Mouse (Mus musculus): Measurements from ENCODE around the gene Nrip3. TPM values are rescaled to one million over a fixed set of nuclear protein-coding genes. Genes with fewer than 3 reads are reported as not detected.
A peak's percentile ranks its signal among the peaks of the same experiment; 100 is the strongest.

The Nrip3 gene
- polyA plus RNA-seq, 1 experiment from 2014 or later, result 0.82 TPM

DNA sequence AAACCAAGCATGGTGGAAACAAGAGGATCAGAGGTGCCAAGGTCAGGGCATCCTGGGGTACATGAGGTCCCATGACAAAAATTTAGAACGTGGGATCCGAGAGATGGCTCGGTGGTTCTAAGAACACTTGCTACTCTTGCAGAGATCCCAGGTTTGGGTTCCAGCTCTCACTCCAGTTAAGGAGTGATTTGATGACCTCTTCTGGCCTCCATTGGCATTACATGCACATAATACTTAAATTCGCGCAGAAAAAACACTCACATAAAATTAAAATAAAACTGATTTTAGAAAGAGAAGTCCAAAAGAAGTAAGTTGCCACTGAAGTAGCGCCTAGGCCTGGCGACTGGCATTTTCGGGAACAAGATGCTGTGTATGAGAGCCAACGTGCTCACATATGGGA lies 62.5 kb downstream of the Nrip3 start:
- ATAC-seq (ENCODE audit: insufficient number of reproducible peaks, insufficient read depth, low FRiP score, low read depth), result no peak
- Histone ChIP-seq H3K4me3 (ENCODE audit: control insufficient read depth in 1 of 2, insufficient read depth in 1 of 2, low read depth in 1 of 2, low read length in 2 of 2) (no peak overlapping the region), H3K4me1 (ENCODE audit: control insufficient read depth in 2 of 2, insufficient read depth in 2 of 2, low read length in 2 of 2) (no peaks in the 10 kb centered on the region), H3K4me2 (ENCODE audit: low read length) (no peak overlapping the region), H3K27ac (replicated peaks in 1 of 2; ENCODE audit: control insufficient read depth in 1 of 2, insufficient read depth in 1 of 2, low read depth in 2 of 2, low read length in 2 of 2) (no peak overlapping the region), H3K27me3 (ENCODE audit: control insufficient read depth, insufficient read depth, low read length) (no peaks in the 10 kb centered on the region), H3K9ac (ENCODE audit: low read length) (no peak overlapping the region), H3K9me3 (ENCODE audit: control insufficient read depth, low read length) (peaks cover 4% of the 10 kb centered on the region; the same call in 1 of the 2 replicates), H3K36me3 (ENCODE audit: control insufficient read depth, insufficient read depth, low read length) (no peaks in the 10 kb centered on the region)
- WGBS, result 53% methylated on average over 9 of the region's 9 CpGs

DNA sequence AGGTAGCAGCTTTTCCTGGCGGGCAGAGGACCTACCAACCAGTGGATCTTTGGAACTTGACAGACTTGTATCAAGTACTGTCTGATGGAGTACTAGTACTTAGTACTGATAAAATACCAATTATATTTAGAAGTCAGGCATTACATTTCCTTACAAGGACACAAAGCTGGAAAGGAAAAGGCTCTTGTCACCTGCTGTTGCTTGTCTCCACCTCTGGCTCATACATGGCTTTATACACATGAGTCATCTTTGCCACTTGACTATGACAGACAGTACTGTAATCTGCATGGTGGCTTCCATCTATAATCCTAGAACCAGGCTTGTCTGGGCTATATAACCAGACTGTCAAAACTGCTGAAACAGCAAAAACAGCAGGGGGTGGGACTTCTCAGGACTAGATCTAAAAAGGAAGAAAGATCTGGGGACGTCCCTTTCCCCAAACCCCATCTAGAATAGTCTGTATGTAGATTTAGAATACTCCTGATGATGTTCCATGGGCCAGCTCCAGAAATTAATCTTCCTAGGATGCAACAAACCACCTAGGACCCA lies 68.3 kb downstream of the Nrip3 start:
- Histone ChIP-seq H3K27ac (replicated peaks in 1 of 2; ENCODE audit: control insufficient read depth in 1 of 2, insufficient read depth in 1 of 2, low read depth in 2 of 2, low read length in 2 of 2) (0 out of 4 replicates have a peak overlapping the region, but pooled peaks of 1 of the 2 experiments have one; percentile 12), H3K9me3 (ENCODE audit: control insufficient read depth, low read length) (no peaks in the 10 kb centered on the region), H3K4me2 (ENCODE audit: low read length) (no peak overlapping the region), H3K4me3 (ENCODE audit: control insufficient read depth in 1 of 2, insufficient read depth in 1 of 2, low read depth in 1 of 2, low read length in 2 of 2) (no peak overlapping the region), H3K27me3 (ENCODE audit: control insufficient read depth, insufficient read depth, low read length) (no peaks in the 10 kb centered on the region), H3K4me1 (ENCODE audit: control insufficient read depth in 2 of 2, insufficient read depth in 2 of 2, low read length in 2 of 2) (peaks cover 8 to 21% of the 10 kb centered on the region in 2 experiments), H3K9ac (ENCODE audit: low read length) (no peak overlapping the region), H3K36me3 (ENCODE audit: control insufficient read depth, insufficient read depth, low read length) (peaks cover 23% of the 10 kb centered on the region)
- 76% methylated on average over 2 of the region's 2 CpGs for WGBS
- ATAC-seq (ENCODE audit: insufficient number of reproducible peaks, insufficient read depth, low FRiP score, low read depth), result no peak

DNA sequence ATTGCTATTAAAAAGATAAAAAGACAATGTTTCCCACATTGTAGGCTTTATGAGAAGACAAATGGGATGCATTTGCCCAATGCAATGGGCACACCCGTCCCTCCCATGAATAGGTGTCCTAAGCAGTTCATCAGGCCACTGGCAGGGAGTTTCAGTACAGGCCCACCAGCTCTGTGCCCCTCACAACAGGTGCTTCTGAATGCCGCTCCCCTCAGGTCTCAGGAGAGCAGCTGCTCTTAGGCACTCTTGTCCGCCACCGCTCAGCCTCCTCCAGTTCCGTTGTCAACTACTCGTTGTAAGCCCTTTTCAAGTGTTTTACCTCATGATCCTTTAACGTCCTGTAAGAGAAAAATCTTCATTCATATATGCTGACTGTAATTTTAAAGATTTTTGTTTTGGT lies 69.6 kb downstream of the Nrip3 start:
- H3K9ac ChIP-seq (ENCODE audit: low read length), result no peak overlapping the region
- H3K4me1 ChIP-seq (ENCODE audit: control insufficient read depth in 2 of 2, insufficient read depth in 2 of 2, low read length in 2 of 2), result peaks cover 14 to 34% of the 10 kb centered on the region in 2 experiments
- H3K9me3 ChIP-seq (ENCODE audit: control insufficient read depth, low read length), result no peaks in the 10 kb centered on the region
- H3K4me3 ChIP-seq (ENCODE audit: control insufficient read depth in 1 of 2, insufficient read depth in 1 of 2, low read depth in 1 of 2, low read length in 2 of 2), result no peak overlapping the region
- H3K27me3 ChIP-seq (ENCODE audit: control insufficient read depth, insufficient read depth, low read length), result no peaks in the 10 kb centered on the region
- WGBS, result 85% methylated on average over 7 of the region's 7 CpGs
- ATAC-seq (ENCODE audit: insufficient number of reproducible peaks, insufficient read depth, low FRiP score, low read depth), result no peak
- H3K4me2 ChIP-seq (ENCODE audit: low read length), result no peak overlapping the region
- H3K36me3 ChIP-seq (ENCODE audit: control insufficient read depth, insufficient read depth, low read length), result peaks cover 28% of the 10 kb centered on the region
- H3K27ac ChIP-seq (replicated peaks in 1 of 2; ENCODE audit: control insufficient read depth in 1 of 2, insufficient read depth in 1 of 2, low read depth in 2 of 2, low read length in 2 of 2), result no peak overlapping the region

DNA sequence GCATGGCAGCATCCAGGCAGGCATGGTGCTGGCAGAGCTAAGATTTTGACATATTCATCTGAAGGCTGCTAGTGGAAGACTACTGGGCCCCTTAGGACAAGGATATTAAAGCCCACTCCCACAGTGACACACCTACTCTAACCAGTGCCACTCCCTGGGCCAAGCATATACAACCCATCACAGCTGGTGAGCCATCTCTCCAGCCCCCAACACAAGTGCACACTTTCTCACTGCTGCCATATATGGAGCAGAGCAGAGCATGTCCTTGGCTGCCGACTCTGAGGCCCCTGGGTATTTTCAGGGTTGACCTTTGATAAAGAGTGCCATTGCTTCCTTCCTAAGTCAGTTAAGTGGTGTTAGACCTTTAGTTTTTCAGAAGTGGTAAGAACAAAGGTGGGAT lies 71.8 kb downstream of the Nrip3 start:
- Histone ChIP-seq H3K27me3 (ENCODE audit: control insufficient read depth, insufficient read depth, low read length) (no peaks in the 10 kb centered on the region), H3K4me1 (ENCODE audit: control insufficient read depth in 2 of 2, insufficient read depth in 2 of 2, low read length in 2 of 2) (peaks cover 14 to 35% of the 10 kb centered on the region in 2 experiments), H3K36me3 (ENCODE audit: control insufficient read depth, insufficient read depth, low read length) (peaks cover 28% of the 10 kb centered on the region), H3K4me3 (ENCODE audit: control insufficient read depth in 1 of 2, insufficient read depth in 1 of 2, low read depth in 1 of 2, low read length in 2 of 2) (no peak overlapping the region), H3K9ac (ENCODE audit: low read length) (no peak overlapping the region), H3K27ac (replicated peaks in 1 of 2; ENCODE audit: control insufficient read depth in 1 of 2, insufficient read depth in 1 of 2, low read depth in 2 of 2, low read length in 2 of 2) (no peak overlapping the region; a peak in 1 of 4 replicates), H3K4me2 (ENCODE audit: low read length) (no peak overlapping the region), H3K9me3 (ENCODE audit: control insufficient read depth, low read length) (no peaks in the 10 kb centered on the region)
- ATAC-seq (ENCODE audit: insufficient number of reproducible peaks, insufficient read depth, low FRiP score, low read depth), result no peak
- 8% methylated on average over 1 of the region's 1 CpGs for WGBS

- 10% methylated on average over 3 of the region's 3 CpGs for WGBS
- Histone ChIP-seq H3K9ac (ENCODE audit: low read length) (no peak overlapping the region), H3K4me3 (ENCODE audit: control insufficient read depth in 1 of 2, insufficient read depth in 1 of 2, low read depth in 1 of 2, low read length in 2 of 2) (no peak overlapping the region), H3K27me3 (ENCODE audit: control insufficient read depth, insufficient read depth, low read length) (no peaks in the 10 kb centered on the region), H3K9me3 (ENCODE audit: control insufficient read depth, low read length) (no peaks in the 10 kb centered on the region), H3K4me2 (ENCODE audit: low read length) (no peak overlapping the region), H3K27ac (replicated peaks in 1 of 2; ENCODE audit: control insufficient read depth in 1 of 2, insufficient read depth in 1 of 2, low read depth in 2 of 2, low read length in 2 of 2) (peak overlapping the region; percentile 82 to 91), H3K36me3 (ENCODE audit: control insufficient read depth, insufficient read depth, low read length) (peaks cover 28% of the 10 kb centered on the region), H3K4me1 (ENCODE audit: control insufficient read depth in 2 of 2, insufficient read depth in 2 of 2, low read length in 2 of 2) (peaks cover 15 to 35% of the 10 kb centered on the region in 2 experiments)
- no peak for ATAC-seq (ENCODE audit: insufficient number of reproducible peaks, insufficient read depth, low FRiP score, low read depth)
Measured at GRCm38 (mm10) chr7:109708961-109709382, 72.9 kb downstream of the Nrip3 start.

Other genes with a start within 250 kb of the Nrip3 start
- gene St5, start 78.4 kb downstream of the Nrip3 start, polyA plus RNA-seq (2014; fragmentation: Nextera tagmentation; extraction: Ambion mirVana), result 27.7 and 29.9 TPM in 2 replicates
- gene Akip1, start 78.3 kb downstream of the Nrip3 start, polyA plus RNA-seq (2014; fragmentation: Nextera tagmentation; extraction: Ambion mirVana), result 32.3 and 33.1 TPM in 2 replicates
- 0.16 TPM in 1 of 2 replicates, not detected in the other for gene BC051019, start 58.2 kb downstream of the Nrip3 start, polyA plus RNA-seq (2014; fragmentation: Nextera tagmentation; extraction: Ambion mirVana)
- not detected in 2 replicates for gene Ascl3, start 50.3 kb downstream of the Nrip3 start, polyA plus RNA-seq (2014; fragmentation: Nextera tagmentation; extraction: Ambion mirVana)
- 64.2 and 66.1 TPM in 2 replicates for gene Tmem9b, start 29.1 kb downstream of the Nrip3 start, polyA plus RNA-seq (2014; fragmentation: Nextera tagmentation; extraction: Ambion mirVana)
- 12.2 and 12.4 TPM in 2 replicates for gene Scube2, start 83.7 kb upstream of the Nrip3 start, polyA plus RNA-seq (2014; fragmentation: Nextera tagmentation; extraction: Ambion mirVana)
- gene Dennd5a, start 178.4 kb upstream of the Nrip3 start, polyA plus RNA-seq (2014; fragmentation: Nextera tagmentation; extraction: Ambion mirVana), result 62.6 and 66.1 TPM in 2 replicates
- 48.4 and 53.5 TPM in 2 replicates for gene Tmem41b, start 204.9 kb upstream of the Nrip3 start, polyA plus RNA-seq (2014; fragmentation: Nextera tagmentation; extraction: Ambion mirVana)
- 14.6 and 16.3 TPM in 2 replicates for gene Ipo7, start 236.2 kb upstream of the Nrip3 start, polyA plus RNA-seq (2014; fragmentation: Nextera tagmentation; extraction: Ambion mirVana)